Mouse (Mus musculus): ENCODE measurements around the gene Daxx.
"Not testable (repeated sequence)": the region's sequence is repeated elsewhere in the genome, so short reads cannot be mapped to it uniquely, and the experiment has no call there.

DNA sequence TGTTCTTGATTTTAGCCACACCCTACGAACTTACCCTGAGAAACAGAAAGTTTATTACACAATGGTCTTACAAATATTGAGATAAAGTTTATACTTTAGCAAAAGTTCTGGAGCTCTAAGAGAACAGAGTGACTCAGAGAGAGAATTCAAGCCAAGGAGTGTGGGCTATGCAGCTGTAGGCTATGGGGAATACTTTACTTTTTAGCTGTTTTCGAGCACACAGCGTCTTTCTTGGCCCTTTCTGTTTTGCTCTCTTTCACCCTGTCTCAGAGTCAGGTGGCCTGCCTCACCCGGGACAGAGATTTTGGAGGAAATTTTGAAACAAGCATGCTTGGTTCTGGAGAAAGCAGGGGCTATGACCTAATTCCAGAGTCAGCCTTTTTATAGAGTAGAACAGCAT, 11.0 kb upstream of the Daxx start:
- TF ChIP-seq CTCF (IDR thresholded peaks at IDR 0.05; ENCODE audit: control insufficient read depth, insufficient read depth, insufficient read length); FOSL1 (IDR thresholded peaks at IDR 0.05; ENCODE audit: insufficient read depth, low read length, poor library complexity, severe bottlenecking); MAX (IDR thresholded peaks at IDR 0.05): not testable (repeated sequence)
